Mouse (Mus musculus) embryonic fibroblast, embryonic 13.5 days (primary cell): ENCODE results near the gene B4galnt1. TPM values are rescaled to one million over a fixed set of nuclear protein-coding genes. Genes with fewer than 3 reads are reported as not detected.

ENCODE experiments used
- H3K27ac ChIP-seq: 2 replicates; pipeline ENCODE4 v1.5.1; 2012; ENCODE audit warnings: low read length, control low read depth, inconsistent platforms; ENCODE audit not compliant: insufficient read depth
- H3K4me1 ChIP-seq: 2 replicates; pipeline ENCODE4 v1.6.1; 2011; ENCODE audit warnings: low read length; ENCODE audit not compliant: control insufficient read depth, insufficient read depth
- H3K4me3 ChIP-seq: 2 replicates; pipeline ENCODE4 v1.5.1; 2011; ENCODE audit warnings: mild to moderate bottlenecking, control low read depth, low read length; ENCODE audit not compliant: insufficient read depth
- CTCF ChIP-seq: IDR thresholded peaks from 2 replicates; pipeline ENCODE4 v1.5.1; 2011; ENCODE audit warnings: mild to moderate bottlenecking, control low read depth, low read length, moderate library complexity, borderline replicate concordance; ENCODE audit not compliant: insufficient read depth
- POLR2A ChIP-seq: IDR thresholded peaks from 2 replicates; pipeline ENCODE4 v1.6.1; 2011; ENCODE audit warnings: low read depth, mild to moderate bottlenecking, control low read depth, low read length, moderate library complexity
- polyA plus RNA-seq: library from polyadenylated mRNA; stranded (reverse); fragments of >200 nt; gene quantifications from 2 replicates; pipeline ENCODE4 v1.2.4, GENCODE M21; 2011; ENCODE audit warnings: low read depth; ENCODE audit not compliant: missing spikeins, insufficient read length

The B4galnt1 gene
- polyA plus RNA-seq, 1 experiment = 28.3 TPM

DNA sequence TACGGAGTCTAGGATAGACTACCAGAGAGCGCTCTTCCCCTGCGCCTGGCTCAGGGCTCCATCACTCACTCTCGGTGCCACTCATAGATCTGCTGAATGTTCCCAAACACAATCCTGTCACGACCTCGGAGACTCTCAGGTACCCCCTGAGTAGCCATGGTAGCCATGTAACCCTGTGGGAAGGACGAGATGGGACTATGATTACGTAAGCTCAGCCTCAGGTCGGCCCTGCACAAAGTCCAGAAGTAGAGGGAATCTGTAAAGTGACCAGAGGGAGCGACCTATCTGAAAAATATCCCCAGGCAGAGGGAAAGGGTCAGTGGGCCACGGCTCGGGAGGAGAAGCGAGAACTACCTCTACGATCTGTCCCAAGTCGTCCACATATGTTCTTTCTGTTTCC, 20.5 kb downstream of the B4galnt1 start:
- Histone ChIP-seq H3K4me1 (peaks cover 2% of the 10 kb centered on the region), H3K4me3 (no peak overlapping the region), H3K27ac (no peak overlapping the region)
- TF ChIP-seq POLR2A = peak; percentile 37; the same call in 1 of the 2 replicates
- no peak for TF ChIP-seq CTCF

DNA sequence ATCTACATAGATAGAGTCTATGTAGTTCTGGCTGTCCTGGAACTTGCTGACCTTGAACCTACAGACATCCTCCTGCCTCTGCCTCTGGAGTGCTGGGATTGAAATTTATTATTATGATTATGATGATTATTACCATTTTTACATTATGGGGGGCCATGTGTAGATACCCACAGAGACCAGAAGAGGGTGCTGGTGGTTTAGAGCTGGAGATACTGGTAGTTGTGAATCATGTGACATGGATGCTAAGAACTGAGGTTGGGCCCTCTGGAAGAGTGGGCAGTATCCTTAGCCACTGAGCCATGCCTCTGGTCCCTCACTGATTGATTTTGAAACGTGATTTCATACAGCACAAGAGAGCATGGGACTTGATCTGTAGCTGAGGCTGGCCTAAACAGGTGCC, 21.4 kb downstream of the B4galnt1 start:
- no peak overlapping the region for H3K4me3 ChIP-seq
- H3K4me1 ChIP-seq = peaks cover 4% of the 10 kb centered on the region
- no peak overlapping the region for H3K27ac ChIP-seq
- TF ChIP-seq CTCF = no peak
- no peak for TF ChIP-seq POLR2A

DNA sequence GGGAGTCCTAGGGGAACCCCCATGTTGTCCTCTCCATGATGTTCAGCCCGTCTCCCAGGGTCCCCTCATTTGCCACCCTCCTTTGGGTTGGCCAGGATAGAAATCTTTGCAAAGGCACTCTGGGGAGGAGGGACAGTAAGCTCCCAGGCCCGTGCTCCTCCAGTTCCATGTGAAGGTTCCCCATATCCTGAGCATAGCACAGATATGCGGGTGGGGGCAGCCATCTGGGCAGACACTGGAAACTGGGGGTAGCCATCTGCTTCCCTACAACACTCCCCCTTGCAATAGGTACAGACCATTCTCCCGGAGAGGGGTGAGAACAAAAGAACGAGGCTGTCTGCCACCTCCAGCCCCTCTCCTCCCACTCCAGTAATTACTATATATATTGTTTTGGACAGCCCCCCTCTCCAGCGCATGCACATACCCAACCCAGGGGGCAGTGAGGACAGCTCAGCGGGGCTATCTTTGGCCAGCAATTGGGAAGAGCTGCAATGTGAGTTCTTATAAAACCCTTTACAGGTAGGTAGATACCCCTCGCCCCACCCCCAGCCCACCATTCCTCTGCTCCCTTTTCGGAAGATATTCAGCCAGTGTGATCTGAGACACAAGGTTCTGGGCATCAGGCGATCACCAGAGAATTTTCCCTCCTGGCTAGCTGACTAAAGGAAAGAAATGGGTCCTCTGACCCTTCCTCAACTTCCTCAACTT, 22.5 kb downstream of the B4galnt1 start:
- TF ChIP-seq CTCF (no peak), POLR2A (no peak; the same call in 1 of the 2 replicates)
- Histone ChIP-seq H3K27ac (no peak overlapping the region), H3K4me1 (peaks cover 4% of the 10 kb centered on the region), H3K4me3 (peak overlapping the region; percentile 91)

DNA sequence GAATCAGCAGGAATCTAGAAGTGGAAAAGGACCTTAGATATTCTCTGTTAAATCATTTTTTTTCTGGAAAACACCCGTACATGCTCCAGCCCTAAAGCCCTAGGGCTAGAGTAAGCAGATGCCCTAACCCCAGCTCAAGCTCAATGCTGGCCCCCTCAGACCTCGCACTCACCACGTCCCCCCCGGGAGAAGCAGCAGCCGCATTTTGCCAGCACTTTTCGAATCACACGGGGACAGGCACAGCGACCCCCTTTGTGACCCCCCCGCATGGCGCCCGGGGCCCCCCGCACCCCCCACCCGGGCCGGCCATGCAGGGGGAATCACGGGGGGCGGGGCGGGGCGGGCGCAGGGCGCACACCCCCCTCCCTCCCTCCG, 23.0 kb downstream of the B4galnt1 start:
- Histone ChIP-seq H3K4me3 (peak overlapping the region; percentile 91), H3K4me1 (peaks cover 4% of the 10 kb centered on the region)
- TF ChIP-seq CTCF (no peak), POLR2A (peak; percentile 25; the same call in 1 of the 2 replicates)

DNA sequence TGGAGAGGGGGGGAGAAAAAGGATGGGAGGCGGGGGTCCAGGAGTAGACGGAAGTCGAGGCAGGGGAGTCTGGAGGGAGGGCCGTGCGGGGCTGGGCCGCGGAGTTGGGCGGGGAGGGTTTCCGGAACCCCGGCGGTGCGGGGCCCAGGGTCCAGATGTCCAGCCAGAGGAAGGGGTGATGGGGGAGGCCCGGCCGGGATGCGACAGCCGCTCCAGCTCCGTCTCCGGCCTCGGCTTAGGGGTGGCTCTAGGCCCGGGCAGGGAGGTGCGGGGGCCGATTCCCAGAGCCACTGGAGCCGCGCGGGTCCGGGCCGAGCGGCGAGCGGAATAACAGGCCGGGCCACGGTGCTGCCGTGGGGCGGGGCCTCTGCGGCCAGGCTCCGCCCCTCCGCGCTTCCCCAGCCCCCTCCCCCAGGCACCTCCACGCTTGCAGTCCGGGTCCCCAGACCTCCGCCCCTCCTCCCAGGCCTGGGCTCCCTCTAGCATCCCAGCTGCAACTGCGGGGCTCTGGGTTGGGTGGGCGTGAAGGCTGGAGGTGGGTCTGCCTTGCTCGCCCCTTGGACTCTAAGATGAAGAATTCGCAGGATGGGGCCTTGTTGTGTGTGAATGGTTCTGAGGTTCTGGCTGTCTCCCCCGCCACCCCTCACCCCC, 23.6 kb downstream of the B4galnt1 start:
- peaks cover 4% of the 10 kb centered on the region for H3K4me1 ChIP-seq
- peak overlapping the region; percentile 100 for H3K27ac ChIP-seq
- no peak for TF ChIP-seq CTCF
- peak; percentile 66 for TF ChIP-seq POLR2A
- H3K4me3 ChIP-seq = peak overlapping the region; percentile 91

More for the DNA sequence above, 23.0 kb downstream of the B4galnt1 start:
- no peak overlapping the region for H3K27ac ChIP-seq

DNA sequence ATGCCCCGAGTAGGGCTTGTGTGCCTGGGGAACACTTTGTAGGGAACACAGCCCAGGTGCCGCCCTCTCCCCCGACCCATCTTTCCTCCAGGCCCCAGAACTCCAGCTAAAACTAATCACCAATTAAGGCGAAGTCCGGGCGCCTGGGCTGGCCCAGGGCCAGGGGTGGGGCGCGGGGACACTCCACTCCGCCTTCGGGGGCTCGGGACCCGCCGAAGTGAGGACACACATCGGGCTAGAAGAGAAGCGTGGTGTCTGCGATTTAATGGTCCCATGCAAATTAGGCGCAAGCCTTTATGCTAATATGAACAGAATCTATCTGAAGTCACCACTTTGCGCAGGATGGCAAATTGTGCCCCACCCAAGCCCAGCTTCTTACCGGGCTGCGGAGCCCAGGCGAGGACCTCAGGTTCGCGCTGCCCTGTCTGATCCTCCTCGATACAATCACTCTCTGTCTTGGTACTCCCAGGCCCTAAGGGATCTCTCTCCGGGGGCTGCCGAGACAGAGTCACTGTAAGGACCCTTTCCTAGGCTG, 24.2 kb downstream of the B4galnt1 start:
- H3K4me3 ChIP-seq = peak overlapping the region; percentile 91
- H3K4me1 ChIP-seq = peaks cover 4% of the 10 kb centered on the region
- peak overlapping the region; percentile 100 for H3K27ac ChIP-seq
- peak; percentile 61; the same call in 1 of the 2 replicates for TF ChIP-seq POLR2A
- TF ChIP-seq CTCF = no peak

DNA sequence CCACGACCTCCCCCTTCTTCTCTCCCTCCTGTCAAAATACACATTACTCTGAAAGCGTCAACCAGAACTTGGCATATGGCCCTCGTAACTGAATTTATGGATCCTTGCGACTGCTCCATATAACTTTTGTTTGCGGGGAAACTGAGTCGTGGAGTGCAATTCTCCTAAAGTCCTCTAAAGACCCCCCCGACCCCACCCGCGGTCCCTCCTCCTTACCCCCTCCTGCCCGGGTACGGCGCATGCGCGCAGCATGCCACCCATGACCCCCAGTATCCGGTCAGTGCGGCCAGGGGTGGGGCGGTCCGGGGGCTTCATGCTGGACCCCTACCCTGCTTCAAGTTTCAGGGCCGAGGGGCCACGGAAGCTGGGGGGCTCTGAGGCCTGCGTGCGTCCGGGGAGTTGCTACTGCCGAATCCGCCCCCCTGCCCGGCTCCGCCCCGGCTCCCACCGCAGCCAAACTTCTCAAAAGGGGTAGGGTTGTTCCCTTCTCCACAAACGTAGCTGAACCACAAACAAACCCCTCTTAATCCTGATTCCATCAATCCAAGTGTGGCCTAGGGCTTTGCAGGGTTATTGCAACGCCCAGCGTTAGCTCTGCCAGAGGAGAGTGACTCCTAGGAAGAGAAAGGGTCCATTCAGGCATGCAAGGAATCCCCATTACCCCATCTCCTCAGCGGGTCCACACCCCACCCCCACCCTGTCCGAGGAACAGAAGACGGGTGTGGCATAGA, 24.8 kb downstream of the B4galnt1 start, which contains the start of gene Arhgef25:
Gene Arhgef25 (minus strand): TSS at position 433 of the 731 bp plus-strand sequence.
- Histone ChIP-seq H3K4me3 (peak within 1 kb of the TSS; percentile 91), H3K4me1 (peaks cover 4% of the 10 kb centered on the region), H3K27ac (peak within 1 kb of the TSS; percentile 100)
- TF ChIP-seq POLR2A (peak; percentile 66), CTCF (no peak)

DNA sequence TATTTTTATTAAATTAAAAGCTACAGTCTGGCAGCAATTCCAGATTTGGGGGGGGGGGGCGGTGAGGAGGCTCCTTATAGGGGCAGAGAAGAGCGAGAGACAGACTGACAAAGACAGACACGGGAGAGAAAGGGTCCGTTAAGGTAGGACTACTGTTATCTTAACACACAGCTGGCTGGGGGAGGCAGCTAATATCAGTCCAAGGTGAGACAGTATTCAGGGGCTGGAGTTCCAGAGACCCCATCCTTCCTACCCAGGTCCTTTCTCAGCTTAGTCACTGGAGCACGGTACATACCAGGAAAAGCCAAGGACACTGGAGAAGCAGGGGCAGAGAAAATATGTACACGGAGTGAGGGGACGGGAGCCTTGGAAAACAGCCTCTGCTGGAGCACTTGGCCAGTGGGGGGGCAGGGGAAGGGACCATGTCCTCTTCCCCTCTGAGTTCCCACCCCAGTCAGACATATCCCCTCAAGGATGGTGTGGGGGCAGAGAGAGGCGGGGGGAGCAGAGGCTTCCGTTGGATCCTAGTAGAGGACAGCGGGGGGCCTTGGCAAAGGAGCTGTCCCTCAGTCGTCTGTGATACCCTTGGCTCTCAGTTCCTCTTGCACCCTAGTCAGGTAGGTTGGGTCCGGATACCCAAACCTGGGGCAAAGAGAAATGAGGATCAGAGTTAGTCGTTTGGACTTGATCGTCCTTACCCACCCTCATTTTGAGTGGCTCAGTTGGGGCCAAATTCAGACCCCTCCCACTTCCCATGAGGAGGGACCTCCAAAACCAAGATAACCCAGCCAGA, 25.6 kb downstream of the B4galnt1 start:
- peak overlapping the region; percentile 100 for H3K27ac ChIP-seq
- TF ChIP-seq CTCF (no peak), POLR2A (peak; percentile 29; the same call in 1 of the 2 replicates)
- peaks cover 4% of the 10 kb centered on the region for H3K4me1 ChIP-seq
- H3K4me3 ChIP-seq = peak overlapping the region; percentile 91
